Mouse (Mus musculus) CD4-positive, CD25-positive, alpha-beta regulatory T cell, adult 4 months (primary cell): ENCODE measurements around the gene Cyth3. TPM values are rescaled to one million over a fixed set of nuclear protein-coding genes. Genes with fewer than 3 reads are reported as not detected.

Experiments used
- ATAC-seq: one replicate; pipeline ENCODE4 v1.8.0; 2017
- polyA plus RNA-seq, 2 experiments: library from polyadenylated mRNA; unstranded; fragments of 100-300 nt; shearing (Covaris generic); gene quantifications; one replicate each; pipeline ENCODE4 v1.2.1; 2017

Gene Cyth3
- polyA plus RNA-seq, 2 experiments from 2014 or later = 40.6 to 59.7 TPM

GRCm38 (mm10) chr5:143668884-143669283 is 46.6 kb downstream of the Cyth3 start:
- no peak for ATAC-seq

GRCm38 (mm10) chr5:143669393-143669792 is 47.1 kb downstream of the Cyth3 start:
- peak; percentile 19 for ATAC-seq

- ATAC-seq = peak; percentile 91
Measured at GRCm38 (mm10) chr5:143669839-143670238, 47.6 kb downstream of the Cyth3 start.

- ATAC-seq = no peak
Measured at GRCm38 (mm10) chr5:143670740-143671415, 48.6 kb downstream of the Cyth3 start.

- ATAC-seq = no peak
Measured at GRCm38 (mm10) chr5:143674576-143674975, 52.3 kb downstream of the Cyth3 start.

GRCm38 (mm10) chr5:143676218-143676985 is 54.2 kb downstream of the Cyth3 start:
- no peak for ATAC-seq

- no peak for ATAC-seq
Measured at GRCm38 (mm10) chr5:143677363-143677762, 55.1 kb downstream of the Cyth3 start.

GRCm38 (mm10) chr5:143678634-143679271 is 56.5 kb downstream of the Cyth3 start:
- no peak for ATAC-seq

GRCm38 (mm10) chr5:143679654-143680053 is 57.4 kb downstream of the Cyth3 start:
- peak; percentile 44 for ATAC-seq

- peak; percentile 50 for ATAC-seq
Measured at GRCm38 (mm10) chr5:143683696-143684095, 61.4 kb downstream of the Cyth3 start.

- no peak for ATAC-seq
Measured at GRCm38 (mm10) chr5:143684911-143685390, 62.7 kb downstream of the Cyth3 start.

GRCm38 (mm10) chr5:143686456-143686855 is 64.2 kb downstream of the Cyth3 start:
- ATAC-seq = no peak

- ATAC-seq = no peak
Measured at GRCm38 (mm10) chr5:143687589-143687988, 65.3 kb downstream of the Cyth3 start.

- ATAC-seq = no peak
Measured at GRCm38 (mm10) chr5:143690392-143690791, 68.1 kb downstream of the Cyth3 start.

GRCm38 (mm10) chr5:143690926-143691325 is 68.7 kb downstream of the Cyth3 start:
- no peak for ATAC-seq

GRCm38 (mm10) chr5:143696323-143696722 is 74.1 kb downstream of the Cyth3 start:
- peak; percentile 71 for ATAC-seq

GRCm38 (mm10) chr5:143698454-143698853 is 76.2 kb downstream of the Cyth3 start:
- ATAC-seq = no peak

- ATAC-seq = no peak
Measured at GRCm38 (mm10) chr5:143700247-143700646, 78.0 kb downstream of the Cyth3 start.

GRCm38 (mm10) chr5:143701074-143701473 is 78.8 kb downstream of the Cyth3 start:
- ATAC-seq = no peak

GRCm38 (mm10) chr5:143704875-143705658 is 82.8 kb downstream of the Cyth3 start:
- ATAC-seq = no peak

- ATAC-seq = no peak
Measured at GRCm38 (mm10) chr5:143705659-143705982, 83.4 kb downstream of the Cyth3 start.

- ATAC-seq = no peak
Measured at GRCm38 (mm10) chr5:143706030-143706821, 84.0 kb downstream of the Cyth3 start.
